Mouse (Mus musculus) heart, embryonic 12.5 days (tissue): ENCODE measurements around the gene Naxd. TPM values are rescaled to one million over a fixed set of nuclear protein-coding genes. Genes with fewer than 3 reads are reported as not detected.
"Not testable (repeated sequence)": the region's sequence is repeated elsewhere in the genome, so short reads cannot be mapped to it uniquely, and the experiment has no call there.

Experiments
- ATAC-seq: fragments of 200-750 bp; cut with Nextera tagmentation; 2 replicates; pipeline ENCODE4 v1.8.0; 2017; ENCODE audit warnings: moderate TSS enrichment, moderate library complexity; ENCODE audit not compliant: insufficient number of reproducible peaks, low FRiP score
- H3K27ac ChIP-seq: fragments of 300-500 bp; sonication (generic); 2 replicates; pipeline ENCODE4 v1.5.1; 2016; ENCODE audit warnings: mild to moderate bottlenecking, moderate library complexity; ENCODE audit not compliant: poor library complexity, severe bottlenecking
- H3K27me3 ChIP-seq: fragments of 300-500 bp; sonication (generic); replicated peaks from 2 replicates; pipeline ENCODE4 v1.6.1; 2016; ENCODE audit warnings: mild to moderate bottlenecking, moderate library complexity
- H3K36me3 ChIP-seq: fragments of 300-500 bp; sonication (generic); 2 replicates; pipeline ENCODE4 v1.6.1; 2016; ENCODE audit warnings: mild to moderate bottlenecking, moderate library complexity
- H3K4me1 ChIP-seq: fragments of 300-500 bp; sonication (generic); replicated peaks from 2 replicates; pipeline ENCODE4 v1.6.1; 2016; ENCODE audit warnings: mild to moderate bottlenecking
- H3K4me2 ChIP-seq: fragments of 300-500 bp; sonication (generic); 2 replicates; pipeline ENCODE4 v1.6.1; 2016; ENCODE audit warnings: mild to moderate bottlenecking, moderate library complexity
- H3K4me3 ChIP-seq: fragments of 300-500 bp; sonication (generic); 2 replicates; pipeline ENCODE4 v1.5.1; 2016; ENCODE audit warnings: mild to moderate bottlenecking
- H3K9ac ChIP-seq: fragments of 300-500 bp; sonication (generic); 2 replicates; pipeline ENCODE4 v1.6.1; 2016; ENCODE audit warnings: mild to moderate bottlenecking, moderate library complexity
- H3K9me3 ChIP-seq: fragments of 300-500 bp; sonication (generic); replicated peaks from 2 replicates; pipeline ENCODE4 v1.6.1; 2016; ENCODE audit warnings: mild to moderate bottlenecking, moderate library complexity
- WGBS: fragments of 180-500 bp; shearing (Covaris S2); methylation state at CpG from one replicate; pipeline ENCODE4 v1.1.7; 2016; 5-methylcytosine and 5-hydroxymethylcytosine counted together
- polyA plus RNA-seq: library from polyadenylated mRNA; unstranded; fragments of >200 nt; fragmentation: Nextera tagmentation; extraction: Ambion mirVana; gene quantifications from 2 replicates; pipeline ENCODE4 v1.2.1, GENCODE M21; 2016

Gene Naxd
- polyA plus RNA-seq, 1 experiment from 2014 or later = 71.0 TPM

DNA sequence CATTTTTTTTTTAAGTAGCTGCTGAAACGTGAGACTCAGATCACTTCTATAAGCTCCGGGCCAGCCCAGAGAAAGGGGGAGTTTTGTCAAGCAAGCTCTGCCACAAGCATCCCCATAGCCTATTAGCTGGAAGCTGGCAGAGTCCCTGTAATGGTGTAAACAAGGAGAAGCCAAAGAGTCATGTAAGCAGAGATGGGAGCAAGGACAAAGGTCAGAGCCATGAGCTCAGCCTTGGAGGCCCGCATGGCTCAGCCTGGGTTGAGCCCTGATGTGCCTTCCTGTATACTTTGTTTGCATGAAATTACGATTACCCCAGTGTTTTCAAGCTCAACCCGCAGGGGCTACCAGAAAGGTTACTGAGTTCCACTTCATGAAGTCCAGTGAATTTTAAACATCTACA is 38.3 kb upstream of the Naxd start:
- H3K4me1 ChIP-seq = peaks cover 54% of the 10 kb centered on the region
- H3K4me2 ChIP-seq = no peak overlapping the region
- no peak overlapping the region for H3K9ac ChIP-seq
- peaks cover 3% of the 10 kb centered on the region for H3K36me3 ChIP-seq
- H3K4me3 ChIP-seq = no peak overlapping the region
- ATAC-seq = no peak
- no peaks in the 10 kb centered on the region for H3K9me3 ChIP-seq
- H3K27me3 ChIP-seq = no peaks in the 10 kb centered on the region
- no peak overlapping the region for H3K27ac ChIP-seq
- WGBS = 59% methylated on average over 5 of the region's 5 CpGs

DNA sequence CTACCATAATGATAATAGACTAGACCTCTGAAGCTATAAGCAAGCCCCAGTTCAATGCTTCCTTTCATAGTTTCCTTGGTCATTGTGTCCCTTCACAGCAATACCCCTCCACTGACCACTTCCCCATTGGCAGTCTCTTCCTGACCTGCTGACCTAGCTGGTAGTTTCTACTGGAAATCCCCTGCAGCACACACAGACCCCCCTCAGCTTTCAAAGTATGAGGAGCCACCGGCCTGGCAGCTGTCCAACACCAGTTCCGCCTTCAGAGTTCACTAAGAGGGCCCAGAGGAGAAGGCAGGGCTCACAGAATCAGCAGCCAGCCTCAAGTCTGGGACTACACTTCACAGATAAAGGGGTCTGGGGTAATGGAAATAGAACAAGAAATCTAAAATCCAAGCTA is 36.4 kb upstream of the Naxd start:
- WGBS = 14% methylated on average over 2 of the region's 2 CpGs
- no peaks in the 10 kb centered on the region for H3K27me3 ChIP-seq
- no peak; the same call in 1 of the 2 replicates for ATAC-seq

DNA sequence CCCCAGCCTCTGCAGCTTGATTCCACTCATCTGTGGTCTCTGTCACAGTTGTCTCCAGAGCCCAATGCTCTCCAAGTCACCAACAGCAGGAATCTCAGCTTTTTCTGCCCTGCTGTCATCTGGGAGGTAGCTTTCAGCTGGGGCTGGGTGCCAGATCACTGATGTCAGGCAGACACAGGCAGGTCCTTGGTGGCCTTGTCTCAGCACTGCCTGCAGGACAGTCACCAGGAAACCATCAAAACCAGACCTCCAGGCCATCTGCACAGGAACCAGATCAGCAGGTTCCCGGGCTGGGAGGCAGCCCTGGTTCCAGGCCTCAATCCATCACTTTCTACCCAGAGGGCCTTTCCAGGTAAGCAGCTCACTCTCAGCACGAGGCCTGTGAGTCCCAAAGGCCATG is 35.5 kb upstream of the Naxd start:
- no peak for ATAC-seq
- 28% methylated on average over 2 of the region's 2 CpGs for WGBS
- Histone ChIP-seq H3K36me3 (no peaks in the 10 kb centered on the region), H3K27ac (peak overlapping the region; percentile 45), H3K4me3 (no peak overlapping the region), H3K9me3 (no peaks in the 10 kb centered on the region), H3K4me1 (peaks cover 67% of the 10 kb centered on the region), H3K9ac (no peak overlapping the region), H3K4me2 (no peak overlapping the region), H3K27me3 (no peaks in the 10 kb centered on the region)

More for the DNA sequence above, 36.4 kb upstream of the Naxd start:
- Histone ChIP-seq H3K36me3 (no peaks in the 10 kb centered on the region), H3K27ac (peak overlapping the region; percentile 6; the same call in 1 of the 2 replicates), H3K4me2 (no peak overlapping the region), H3K9me3 (no peaks in the 10 kb centered on the region), H3K4me1 (peaks cover 67% of the 10 kb centered on the region), H3K9ac (no peak overlapping the region), H3K4me3 (no peak overlapping the region)

DNA sequence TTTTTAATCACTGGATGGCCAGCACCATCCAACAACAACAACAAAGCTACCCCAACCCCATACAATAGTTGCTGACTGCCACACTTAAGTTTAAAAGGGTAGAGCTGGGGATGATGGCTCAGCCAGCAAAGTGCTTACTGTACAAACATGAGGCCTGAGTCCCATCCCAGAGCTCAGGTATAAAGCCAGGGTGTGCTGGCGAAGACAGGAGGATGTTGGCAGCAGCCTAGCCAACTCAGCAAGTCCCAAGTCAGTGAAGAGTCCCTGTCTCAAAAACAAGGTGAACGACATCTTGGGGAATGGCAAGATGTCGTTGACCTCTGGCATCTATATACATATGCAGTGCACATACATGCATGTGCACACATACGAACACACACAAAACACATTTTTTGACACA is 34.7 kb upstream of the Naxd start:
- Histone ChIP-seq H3K36me3 (peaks cover 6% of the 10 kb centered on the region; the same call in 1 of the 2 replicates), H3K4me3 (no peak overlapping the region), H3K9ac (no peak overlapping the region), H3K9me3 (peaks cover 7% of the 10 kb centered on the region), H3K27ac (peak overlapping the region; percentile 65; the same call in 1 of the 2 replicates), H3K4me1 (peaks cover 63% of the 10 kb centered on the region), H3K4me2 (no peak overlapping the region), H3K27me3 (no peaks in the 10 kb centered on the region)
- ATAC-seq = no peak
- WGBS = 83% methylated on average over 4 of the region's 4 CpGs

DNA sequence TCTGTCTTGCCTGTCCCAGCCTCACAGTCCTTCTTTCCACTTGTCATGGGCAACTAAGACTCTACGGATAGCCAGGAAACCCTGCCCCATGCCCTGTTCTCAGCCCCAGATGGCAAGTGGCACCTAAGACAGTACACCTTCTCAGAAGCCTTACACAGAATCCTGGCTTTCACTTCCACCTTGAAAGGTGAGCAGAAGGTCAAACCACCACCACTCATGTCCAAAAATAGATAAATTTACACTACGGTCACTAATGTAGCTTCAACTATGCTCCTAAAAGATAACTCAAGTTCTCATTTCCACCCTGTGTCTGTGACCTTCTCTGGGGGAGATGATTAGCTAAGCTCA is 33.8 kb upstream of the Naxd start:
- peak overlapping the region; percentile 65 for H3K27ac ChIP-seq
- 53% methylated on average over 2 of the region's 2 CpGs for WGBS
- no peak for ATAC-seq

DNA sequence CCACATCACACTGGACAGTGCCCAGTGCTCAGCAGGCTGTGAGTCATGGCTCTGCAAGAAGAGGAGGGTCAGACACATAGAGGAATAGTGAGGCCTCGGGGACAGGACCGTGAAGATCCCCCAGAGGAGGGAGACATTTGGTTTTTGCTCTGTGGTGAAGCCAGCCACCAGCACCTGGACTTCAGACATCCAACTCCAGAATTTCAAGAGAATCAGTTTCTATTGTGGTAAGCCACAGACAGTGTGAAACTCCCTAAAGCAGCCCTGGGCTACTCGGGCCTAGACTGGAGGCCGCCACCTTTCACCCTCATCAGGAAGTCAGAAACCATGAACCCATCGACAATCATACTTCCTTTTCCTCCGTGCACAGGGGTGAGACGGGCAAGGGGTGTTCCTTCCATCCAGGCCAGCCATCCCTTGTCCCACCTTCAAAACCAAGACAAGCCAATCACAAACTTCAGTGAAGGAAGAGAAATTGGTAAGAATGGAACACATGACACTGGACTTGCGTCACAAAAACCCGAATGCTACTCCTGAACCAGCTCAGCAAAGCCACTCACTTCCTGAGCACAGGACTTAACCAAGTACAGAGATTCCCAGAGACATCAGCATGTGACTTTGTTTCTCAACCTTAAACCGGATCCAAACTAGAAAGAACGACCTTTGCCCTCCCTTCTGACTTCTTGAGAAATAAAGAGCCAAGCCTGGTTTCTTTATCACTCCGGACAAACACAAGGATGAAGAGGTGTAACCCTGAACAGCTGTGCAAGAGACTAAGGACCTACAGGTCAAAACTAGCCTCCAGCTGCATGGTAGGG is 33.2 kb upstream of the Naxd start:
- Histone ChIP-seq H3K27me3 (no peaks in the 10 kb centered on the region), H3K36me3 (peaks cover 10% of the 10 kb centered on the region), H3K4me2 (no peak overlapping the region), H3K4me3 (no peak overlapping the region), H3K9ac (no peak overlapping the region), H3K4me1 (peaks cover 49% of the 10 kb centered on the region), H3K27ac (peak overlapping the region; percentile 65), H3K9me3 (peaks cover 7% of the 10 kb centered on the region)
- no peak for ATAC-seq
- WGBS = 69% methylated on average over 12 of the region's 12 CpGs

More for the DNA sequence above, 33.8 kb upstream of the Naxd start:
- no peak overlapping the region for H3K4me3 ChIP-seq
- H3K9me3 ChIP-seq = peaks cover 7% of the 10 kb centered on the region
- H3K4me2 ChIP-seq = no peak overlapping the region
- peaks cover 10% of the 10 kb centered on the region for H3K36me3 ChIP-seq
- peaks cover 55% of the 10 kb centered on the region for H3K4me1 ChIP-seq
- H3K27me3 ChIP-seq = no peaks in the 10 kb centered on the region
- no peak overlapping the region for H3K9ac ChIP-seq

DNA sequence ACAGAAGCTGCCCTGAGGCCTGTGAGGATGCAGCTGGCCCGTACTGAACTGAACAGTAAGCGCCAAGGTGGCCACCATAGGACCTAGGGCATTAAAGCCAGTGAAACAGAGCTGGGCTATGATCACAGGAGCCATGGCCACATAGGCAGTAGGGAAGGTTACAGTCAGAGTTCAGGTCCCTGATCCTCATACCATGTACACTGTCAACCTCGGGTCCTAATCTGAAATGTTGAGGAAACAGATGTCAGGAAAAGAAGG is 32.7 kb upstream of the Naxd start:
- Histone ChIP-seq H3K27ac (no peak overlapping the region), H3K9ac (no peak overlapping the region), H3K4me2 (no peak overlapping the region), H3K27me3 (no peaks in the 10 kb centered on the region), H3K4me3 (no peak overlapping the region), H3K36me3 (peaks cover 10% of the 10 kb centered on the region), H3K4me1 (peaks cover 45% of the 10 kb centered on the region), H3K9me3 (peaks cover 7% of the 10 kb centered on the region)
- ATAC-seq = no peak
- WGBS = 64% methylated on average over 3 of the region's 3 CpGs

DNA sequence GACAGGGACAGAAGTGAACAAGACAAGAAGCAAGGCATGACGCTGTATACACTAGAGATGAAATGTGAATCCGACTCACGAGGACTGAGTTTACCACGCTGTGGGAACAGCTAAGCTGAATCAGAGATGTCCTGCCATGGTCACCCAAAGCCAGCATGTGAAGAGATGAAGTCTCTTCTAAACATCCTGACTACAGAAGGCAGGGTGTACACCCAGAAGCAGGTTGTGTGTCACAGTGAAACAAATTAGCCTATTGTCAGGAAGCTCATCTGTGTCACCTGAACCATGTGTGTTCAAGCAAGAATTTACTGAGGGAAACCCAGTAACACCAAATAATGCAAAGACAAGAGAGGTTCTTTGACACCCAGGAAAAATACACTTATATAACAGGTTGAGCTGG is 31.7 kb upstream of the Naxd start:
- H3K4me2 ChIP-seq = no peak overlapping the region
- H3K27ac ChIP-seq = no peak overlapping the region
- peaks cover 10% of the 10 kb centered on the region for H3K36me3 ChIP-seq
- peaks cover 44% of the 10 kb centered on the region for H3K4me1 ChIP-seq
- no peak overlapping the region for H3K4me3 ChIP-seq
- H3K9me3 ChIP-seq = peaks cover 7% of the 10 kb centered on the region
- no peak overlapping the region for H3K9ac ChIP-seq
- H3K27me3 ChIP-seq = no peaks in the 10 kb centered on the region
- 91% methylated on average over 4 of the region's 4 CpGs for WGBS
- ATAC-seq = no peak

DNA sequence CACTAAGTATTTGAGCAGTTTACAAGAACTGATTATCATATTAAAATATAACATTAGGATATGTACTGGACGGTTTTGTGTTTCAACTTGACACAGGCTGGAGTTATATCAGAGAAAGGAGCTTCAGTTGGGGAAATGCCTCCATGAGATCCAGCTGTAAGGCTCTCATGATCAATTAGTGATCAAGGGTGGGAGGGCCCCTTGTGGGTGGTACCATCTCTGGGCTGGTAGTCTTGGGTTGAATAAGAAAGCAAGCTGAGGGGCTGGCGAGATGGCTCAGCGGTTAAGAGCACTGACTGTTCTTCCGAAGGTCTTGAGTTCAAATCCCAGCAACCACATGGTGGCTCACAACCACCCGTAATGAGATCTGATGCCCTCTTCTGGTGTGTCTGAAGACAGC is 30.8 kb upstream of the Naxd start:
- ATAC-seq, H3K9me3 ChIP-seq: not testable (repeated sequence)

DNA sequence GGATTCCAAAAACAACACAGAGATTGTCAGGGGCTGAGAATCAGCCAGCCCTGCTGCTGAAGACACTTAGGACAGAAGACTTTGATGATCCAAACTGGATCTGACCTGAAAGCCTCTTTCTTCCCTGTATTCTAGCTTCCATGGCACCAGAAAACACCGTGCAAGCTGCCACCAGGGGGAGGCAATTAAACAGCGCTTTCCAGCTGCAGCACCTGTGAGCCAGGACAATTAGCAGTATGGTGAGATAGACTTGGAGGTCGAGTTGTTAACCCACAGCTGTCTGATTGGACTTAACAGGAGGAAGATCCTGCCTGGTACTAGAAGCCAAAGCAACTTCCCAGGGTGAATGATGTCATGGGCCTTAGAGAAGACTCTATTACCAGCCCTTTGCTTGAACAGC is 28.2 kb upstream of the Naxd start:
- Histone ChIP-seq H3K4me2 (no peak overlapping the region), H3K27ac (no peak overlapping the region)

More for the DNA sequence above, 30.8 kb upstream of the Naxd start:
- not testable (repeated sequence) for H3K4me2 ChIP-seq, H3K4me3 ChIP-seq, H3K27me3 ChIP-seq, H3K9ac ChIP-seq, H3K36me3 ChIP-seq, H3K27ac ChIP-seq
- H3K4me1 ChIP-seq = peaks cover 41% of the 10 kb centered on the region
- WGBS = 89% methylated on average over 5 of the region's 5 CpGs

DNA sequence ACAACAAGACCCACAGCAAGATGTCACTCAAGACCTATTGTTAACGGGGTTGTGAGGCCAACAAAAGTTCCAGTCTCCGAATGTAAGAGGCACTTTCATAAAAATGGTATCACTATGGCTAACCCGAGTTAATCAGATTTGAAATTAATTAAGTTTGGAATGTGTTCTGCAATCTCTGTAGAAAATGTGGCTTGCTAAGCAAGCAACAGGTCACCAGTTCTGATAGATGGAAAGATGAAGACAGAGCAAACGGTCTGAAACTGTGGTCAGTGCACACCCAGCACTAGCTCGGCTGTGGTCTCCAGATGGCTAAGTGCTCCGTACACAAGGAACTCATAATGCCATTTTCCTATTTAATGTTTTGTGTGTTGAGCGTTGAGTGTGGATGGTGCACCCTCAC is 26.6 kb upstream of the Naxd start:
- Histone ChIP-seq H3K4me2 (no peak overlapping the region), H3K9me3 (peaks cover 7% of the 10 kb centered on the region), H3K36me3 (peaks cover 10% of the 10 kb centered on the region), H3K4me3 (no peak overlapping the region), H3K4me1 (peaks cover 46% of the 10 kb centered on the region), H3K27me3 (peaks cover 10% of the 10 kb centered on the region; the same call in 1 of the 2 replicates), H3K27ac (no peak overlapping the region), H3K9ac (no peak overlapping the region)
- no peak for ATAC-seq
- WGBS = 81% methylated on average over 7 of the region's 7 CpGs

More for the DNA sequence above, 28.2 kb upstream of the Naxd start:
- 7% methylated on average over 3 of the region's 3 CpGs for WGBS
- H3K9ac ChIP-seq = no peak overlapping the region
- no peak overlapping the region for H3K4me3 ChIP-seq
- H3K4me1 ChIP-seq = peaks cover 41% of the 10 kb centered on the region
- H3K9me3 ChIP-seq = peaks cover 7% of the 10 kb centered on the region
- 0 out of 2 replicates have a peak, but pooled peaks cover 5% of the 10 kb centered on the region for H3K27me3 ChIP-seq
- peaks cover 10% of the 10 kb centered on the region for H3K36me3 ChIP-seq
- no peak for ATAC-seq

DNA sequence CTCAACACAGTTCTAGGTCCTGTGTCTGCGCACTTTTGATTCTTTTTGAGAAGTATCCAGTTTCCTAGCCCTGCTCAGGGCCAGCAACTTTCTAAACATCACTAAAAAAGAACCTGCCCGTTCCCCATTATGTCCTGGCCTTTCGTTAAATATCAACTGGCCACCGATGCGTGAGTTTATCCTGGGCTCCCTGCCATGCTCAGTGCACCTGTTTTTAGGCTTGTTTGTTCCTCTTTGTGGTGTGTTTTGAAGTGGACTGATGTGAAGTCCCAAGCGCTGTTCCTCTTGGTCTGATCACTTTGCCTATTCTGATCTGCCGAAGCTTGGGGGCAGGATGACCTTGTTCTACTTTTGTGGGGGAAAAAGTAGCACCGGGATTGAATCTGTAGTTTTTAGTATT is 26.0 kb upstream of the Naxd start:
- Histone ChIP-seq H3K27me3 (peaks cover 10% of the 10 kb centered on the region; the same call in 1 of the 2 replicates), H3K9ac (no peak overlapping the region), H3K4me3 (no peak overlapping the region), H3K36me3 (peaks cover 10% of the 10 kb centered on the region), H3K27ac (no peak overlapping the region), H3K9me3 (peaks cover 7% of the 10 kb centered on the region), H3K4me1 (peaks cover 51% of the 10 kb centered on the region), H3K4me2 (no peak overlapping the region)
- WGBS = 58% methylated on average over 8 of the region's 8 CpGs
- ATAC-seq = no peak
